Mouse (Mus musculus) thymus, postnatal 36 days (tissue): ENCODE data around the gene Olfr145.

Experiments
- DNase-seq, 2 experiments: peaks; one replicate each; pipeline ENCODE4 v3.0.0; 2022; ENCODE audit warnings: mixed read lengths in 2 of 2

Gene Olfr145

DNA sequence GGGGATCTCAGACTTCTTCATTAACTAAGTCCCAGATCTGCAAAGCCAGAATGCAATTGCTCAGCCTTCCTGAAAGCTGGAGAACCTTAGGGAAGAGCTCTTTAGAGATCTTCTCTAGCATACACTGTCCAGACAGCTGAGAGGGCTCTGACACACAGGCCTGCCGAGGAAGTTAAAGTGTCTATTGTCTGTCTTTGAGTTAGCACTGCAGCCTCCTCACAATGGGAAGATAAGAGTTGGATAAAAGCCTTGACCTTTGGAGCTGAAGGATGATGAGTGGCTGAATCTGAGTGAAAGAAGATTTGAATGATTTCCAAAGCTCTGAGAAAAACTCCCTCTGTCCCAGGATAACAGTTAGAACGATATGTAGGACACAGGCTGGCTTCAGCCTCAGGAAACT is at the start of gene Olfr145:
Olfr145 (plus strand) TSS at position 64 of the 400 bp plus-strand sequence.
- no peak for DNase-seq

DNA sequence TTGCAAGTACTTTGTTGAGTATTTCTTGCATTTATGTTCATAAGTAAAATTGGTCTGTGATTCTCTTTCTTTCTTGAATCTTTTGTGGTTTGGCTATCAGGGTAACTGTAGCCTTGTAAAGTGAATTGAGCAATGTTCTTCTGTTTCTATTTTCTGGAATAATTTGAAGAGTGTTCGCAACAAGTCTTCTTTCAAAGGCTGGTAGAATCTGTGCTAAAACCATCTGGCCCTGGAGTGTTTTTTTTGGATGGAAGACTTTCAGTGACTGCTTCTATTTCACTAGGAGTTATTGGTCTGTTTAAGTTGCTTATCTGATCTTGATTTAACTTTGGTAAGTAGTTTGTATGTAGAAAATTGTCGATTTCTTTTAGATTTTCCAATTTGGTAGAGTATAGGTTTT is 47.3 kb upstream of the Olfr145 start:
- no peak for DNase-seq

DNA sequence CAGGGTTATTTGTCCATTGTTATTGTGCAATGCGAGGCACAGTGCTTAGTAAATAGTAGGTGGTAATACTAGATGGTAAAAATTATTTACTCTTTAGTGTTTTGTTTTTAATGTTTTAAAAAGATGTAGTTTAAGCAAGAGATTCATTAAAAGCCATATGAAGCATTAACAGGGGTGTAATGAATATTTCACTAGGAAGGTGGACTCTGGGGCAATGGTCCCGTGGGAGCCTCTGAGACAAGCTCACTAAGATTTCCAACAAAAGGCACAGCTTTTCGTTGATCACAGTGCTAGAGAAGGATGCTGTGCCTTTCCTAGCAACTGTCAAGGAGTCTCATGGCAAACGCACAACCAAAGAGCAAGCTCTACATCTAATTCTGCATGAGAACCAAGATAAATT is 42.6 kb upstream of the Olfr145 start, which contains the start of gene Olfr877:
Olfr877 (plus strand) TSS at position 301 of the 400 bp plus-strand sequence.
- no peak for DNase-seq

DNA sequence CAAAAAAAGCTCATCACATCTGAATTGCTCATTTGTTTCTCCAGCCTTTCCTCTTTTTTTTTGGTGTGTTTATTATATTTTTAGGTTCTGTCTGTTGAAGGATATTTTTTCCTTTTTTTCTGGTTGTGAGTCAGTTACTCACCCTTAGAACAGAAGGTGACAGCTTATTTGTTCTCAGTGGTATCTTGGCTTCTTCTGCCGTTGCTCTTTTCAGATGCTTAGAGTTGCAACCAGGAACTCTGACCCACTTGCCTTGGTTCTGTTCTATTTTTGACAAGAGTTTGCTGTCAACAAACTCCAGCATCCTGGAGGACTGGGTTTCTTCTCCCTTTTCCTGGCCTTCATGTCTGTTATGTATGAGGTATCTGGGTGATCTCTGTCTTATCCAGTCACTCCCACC is 33.2 kb upstream of the Olfr145 start:
- DNase-seq = no peak

DNA sequence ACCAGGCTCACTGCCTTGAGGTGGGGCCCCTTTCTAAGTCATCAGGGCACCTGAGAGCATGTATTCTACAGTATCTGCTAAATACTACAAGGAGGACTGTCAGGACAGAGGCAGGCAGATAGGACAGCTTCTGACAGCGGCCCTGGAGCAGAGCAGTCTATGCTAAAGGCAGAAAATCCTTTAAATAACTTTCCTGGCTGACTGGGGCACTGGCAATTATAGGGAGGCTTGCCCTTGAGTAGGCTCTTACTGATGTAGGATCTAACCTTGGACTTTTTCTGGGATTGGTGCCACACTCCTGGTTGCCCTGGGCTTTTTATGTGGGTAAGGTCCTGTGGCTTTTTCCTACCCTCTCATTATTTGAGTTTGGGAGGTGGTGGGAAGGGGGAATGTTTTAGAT is 26.3 kb upstream of the Olfr145 start:
- DNase-seq = no peak

DNA sequence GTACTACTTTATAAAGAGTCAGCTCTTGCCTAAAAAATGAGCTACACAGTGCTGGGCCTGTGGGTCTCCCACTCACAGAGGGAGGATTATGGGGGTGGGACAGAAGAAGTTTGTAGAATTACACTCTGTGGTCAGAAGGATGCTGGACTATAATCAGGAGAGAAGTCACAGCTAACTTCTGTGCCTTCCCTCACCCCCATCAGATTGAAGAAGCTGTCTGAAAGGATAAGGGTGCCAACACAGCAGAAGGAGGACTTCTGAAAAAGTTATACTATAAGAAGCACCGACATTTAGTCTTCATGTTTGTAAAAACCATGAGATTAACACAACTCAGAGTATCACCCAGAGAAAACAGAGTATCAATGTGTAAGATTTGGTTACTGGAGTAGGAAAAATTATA is 25.4 kb upstream of the Olfr145 start:
- no peak for DNase-seq

DNA sequence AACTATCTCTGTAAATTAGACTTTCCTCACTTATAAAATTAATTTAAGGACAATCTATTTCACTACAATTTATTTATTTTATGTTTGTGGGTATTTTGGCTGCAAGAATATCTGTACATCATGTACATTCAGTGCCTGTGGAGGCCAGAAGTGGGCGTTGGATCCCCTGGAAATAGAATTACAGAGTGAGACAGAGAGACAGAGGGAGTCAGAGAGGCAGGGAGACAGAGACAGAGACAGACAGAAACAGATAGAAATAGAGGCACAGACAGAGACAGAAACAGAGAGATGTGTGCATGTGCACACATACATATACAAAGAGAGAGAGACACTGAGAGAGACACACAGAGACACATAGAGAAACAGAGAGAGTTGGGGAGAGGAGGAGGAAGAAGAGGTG is 25.0 kb upstream of the Olfr145 start:
- DNase-seq = no peak

DNA sequence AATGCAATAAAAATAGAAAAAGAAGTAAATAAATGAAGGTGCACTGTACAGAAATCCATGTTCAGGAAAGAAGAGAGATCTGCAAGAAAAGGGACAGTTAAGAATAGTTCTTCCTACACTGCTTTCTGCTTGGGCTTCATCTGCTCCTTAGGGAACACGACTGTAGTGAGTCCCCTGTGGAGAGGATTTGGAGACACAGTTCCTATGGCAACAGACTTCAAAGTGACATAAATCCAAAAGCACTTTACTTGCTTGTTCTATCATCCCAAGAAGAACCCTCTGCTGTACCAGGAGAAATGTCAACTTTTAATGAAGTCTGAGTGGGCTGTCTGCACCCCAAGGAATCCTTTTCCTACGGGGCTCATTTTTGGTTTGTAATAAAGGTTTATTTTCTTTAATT is 5.6 kb upstream of the Olfr145 start:
- no peak for DNase-seq

DNA sequence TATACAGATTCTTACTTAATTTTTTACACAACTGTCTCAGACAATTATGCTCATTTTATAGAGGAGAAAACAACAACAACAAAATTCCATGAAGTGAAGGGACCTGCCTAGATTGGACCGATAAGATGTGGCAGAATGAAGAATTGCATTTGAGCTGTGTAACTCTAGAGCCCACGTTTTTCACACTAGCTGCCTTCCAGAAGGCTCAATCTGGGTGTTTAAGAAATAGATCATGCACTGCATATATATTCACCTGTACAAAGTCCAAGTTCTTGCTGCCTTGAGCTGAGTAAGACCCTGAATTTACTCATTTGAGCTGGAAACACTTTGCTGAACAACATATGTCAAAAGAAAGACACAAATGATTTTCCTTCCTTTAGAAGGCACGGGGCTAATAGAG is 9.0 kb downstream of the Olfr145 start:
- no peak for DNase-seq

DNA sequence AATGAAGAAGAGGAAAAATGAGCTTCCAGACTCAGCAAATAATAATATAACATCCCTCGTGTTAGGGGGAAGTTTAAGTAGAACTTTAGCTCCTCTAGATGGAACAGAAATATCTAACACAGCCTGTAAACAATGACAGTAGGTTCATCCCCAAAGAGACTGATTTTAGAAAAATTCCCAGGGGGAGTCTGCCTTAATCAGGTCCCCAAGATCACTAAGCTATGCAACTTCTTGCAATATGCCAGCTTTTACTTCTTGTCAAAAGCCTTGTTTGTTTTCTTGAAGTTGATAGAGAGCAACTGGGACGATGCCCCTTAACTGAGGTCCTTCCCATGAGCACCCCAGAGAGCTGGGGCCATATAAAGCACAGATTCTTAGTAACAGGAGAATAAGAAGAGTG is 21.0 kb downstream of the Olfr145 start, which contains the start of gene Olfr878:
Olfr878 (plus strand) TSS at position 301 of the 400 bp plus-strand sequence.
- DNase-seq = no peak

DNA sequence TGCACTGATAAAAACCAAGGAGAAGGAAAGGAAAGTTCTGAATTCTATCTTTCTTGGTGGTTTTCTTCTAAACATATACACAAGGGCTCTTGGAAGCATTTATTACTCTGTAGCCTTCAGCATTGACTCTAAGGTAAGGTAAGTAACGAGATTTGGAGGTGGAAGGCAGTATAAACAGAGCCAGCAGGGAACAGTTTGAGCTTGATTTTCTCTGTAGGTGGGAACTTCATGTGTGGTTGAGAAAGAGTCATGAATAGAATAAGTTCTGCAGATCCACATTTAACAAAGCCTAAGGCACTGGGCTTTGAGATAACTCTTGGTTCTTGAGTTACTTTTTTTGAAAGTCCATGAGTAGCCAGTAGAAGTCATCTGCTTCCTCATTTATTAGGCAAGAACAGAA is 21.5 kb downstream of the Olfr145 start:
- no peak for DNase-seq

DNA sequence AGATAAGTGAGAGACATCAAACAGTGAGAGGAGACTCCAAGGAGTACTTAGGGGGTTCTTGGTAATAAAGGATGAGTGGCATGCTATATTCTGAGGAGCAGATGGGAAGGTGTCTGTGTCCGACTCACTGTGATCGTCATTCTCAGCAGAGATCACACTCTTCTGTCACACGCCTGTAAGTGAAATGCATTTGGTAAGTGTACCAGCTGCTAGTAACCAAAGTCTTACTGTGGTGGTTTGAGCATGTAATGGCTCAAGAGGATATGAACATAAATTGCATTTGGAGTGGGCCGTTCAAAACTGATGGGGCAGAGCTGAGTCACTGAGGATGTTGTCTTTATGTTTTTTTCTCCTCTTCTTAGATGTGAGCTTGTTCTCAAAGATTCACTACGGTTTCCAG is 27.7 kb downstream of the Olfr145 start:
- no peak for DNase-seq

DNA sequence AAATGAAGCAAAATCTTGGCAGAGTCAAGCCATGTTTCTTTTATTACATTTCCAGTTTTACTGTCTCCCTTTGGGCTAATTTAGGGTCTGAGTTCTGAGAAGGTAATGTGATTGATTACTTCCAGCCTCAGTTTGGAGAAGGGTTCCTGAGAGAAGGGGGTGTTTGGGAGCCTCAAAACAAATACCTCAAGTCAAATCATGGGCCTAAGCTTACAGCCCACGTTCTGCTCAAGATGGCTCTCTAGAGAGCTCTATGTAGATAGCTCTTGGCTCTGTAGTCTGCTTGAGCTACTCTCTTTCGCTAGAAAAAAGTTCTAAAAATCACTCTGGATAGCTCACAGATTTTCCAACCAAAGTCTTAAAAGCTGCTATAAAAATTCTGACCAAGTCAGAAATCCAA is 28.9 kb downstream of the Olfr145 start:
- DNase-seq = no peak

DNA sequence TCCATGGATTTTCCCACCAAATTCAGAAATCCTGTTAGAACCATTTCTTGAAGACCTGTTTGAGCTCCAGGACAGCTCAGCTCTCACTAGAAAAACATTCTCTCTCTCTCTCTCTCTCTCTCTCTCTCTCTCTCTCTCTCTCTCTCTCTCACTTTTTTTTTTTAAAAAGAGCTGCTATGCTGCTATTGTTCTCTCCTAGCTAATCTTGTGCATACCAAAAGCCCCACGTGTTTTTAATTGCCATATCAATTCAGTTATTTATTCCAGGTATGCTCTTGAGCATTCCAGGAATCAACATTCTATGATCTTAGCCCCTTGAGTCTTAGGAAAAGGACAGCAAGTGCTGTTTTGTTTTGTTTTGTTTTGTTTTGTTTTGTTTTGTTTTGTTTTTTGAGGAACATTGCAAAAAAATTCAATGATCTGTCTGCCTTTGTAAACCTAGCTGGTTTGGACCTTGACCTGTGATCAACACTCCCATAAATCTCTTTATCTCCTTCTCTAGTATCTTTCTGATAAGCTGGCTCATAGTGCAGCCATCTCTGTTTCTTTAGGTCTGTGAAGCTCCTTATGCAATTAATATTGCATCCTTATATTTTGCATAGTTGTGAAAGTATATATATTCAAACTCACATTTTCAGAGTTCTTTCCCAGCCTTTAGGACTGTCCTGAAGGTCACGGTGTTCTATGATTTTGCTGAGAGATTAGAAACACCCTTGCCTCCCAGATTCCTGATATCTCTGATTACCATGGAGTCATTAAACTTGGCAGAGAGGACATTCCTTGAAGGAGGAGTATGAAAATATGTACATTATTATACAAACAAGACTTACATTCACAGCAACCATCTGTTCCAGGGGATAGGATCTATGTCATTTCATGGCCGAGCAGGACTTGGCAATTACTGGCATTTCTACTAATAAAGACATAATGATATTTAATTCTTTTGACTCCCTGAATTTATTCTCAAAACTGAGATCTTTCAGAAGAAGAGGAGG is 29.8 kb downstream of the Olfr145 start:
- DNase-seq = no peak

DNA sequence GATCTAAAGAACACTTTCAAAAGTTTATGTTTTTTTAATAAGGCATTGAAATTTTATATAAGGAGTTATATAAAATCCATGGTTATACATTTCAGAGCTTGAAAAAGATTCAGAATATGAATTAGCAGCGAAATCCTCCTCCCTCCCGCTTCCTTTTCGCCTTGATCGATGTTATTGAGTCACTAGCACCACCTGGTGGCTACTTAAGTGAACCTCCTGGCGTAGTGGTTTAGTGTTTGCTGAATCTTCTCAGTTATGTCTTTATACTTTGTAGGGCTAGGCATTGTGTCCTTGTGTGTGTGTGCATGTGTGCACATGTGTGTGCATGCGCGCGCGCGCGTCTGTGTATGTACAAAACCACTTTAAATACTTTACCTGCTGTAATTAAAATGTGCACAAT is 36.0 kb downstream of the Olfr145 start:
- no peak for DNase-seq

DNA sequence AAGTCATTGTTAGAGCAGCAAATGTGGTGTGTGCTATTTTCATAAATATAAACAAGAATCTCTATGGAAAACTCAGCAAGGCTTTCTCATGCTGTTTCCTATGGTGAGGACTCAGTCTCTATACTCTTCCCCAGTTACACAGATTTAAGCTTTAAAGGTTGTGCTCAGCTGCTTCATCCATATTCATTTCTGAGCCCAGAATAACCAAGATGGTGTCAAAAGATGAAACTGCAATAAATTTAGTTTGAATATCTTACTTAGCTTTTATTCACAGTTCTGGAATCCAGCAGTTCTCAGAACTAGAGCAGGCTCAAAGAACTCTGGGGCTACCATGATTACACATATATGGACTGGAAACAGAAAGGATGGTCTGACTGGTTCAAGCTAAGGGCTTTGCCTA is 37.6 kb downstream of the Olfr145 start:
- DNase-seq = no peak

DNA sequence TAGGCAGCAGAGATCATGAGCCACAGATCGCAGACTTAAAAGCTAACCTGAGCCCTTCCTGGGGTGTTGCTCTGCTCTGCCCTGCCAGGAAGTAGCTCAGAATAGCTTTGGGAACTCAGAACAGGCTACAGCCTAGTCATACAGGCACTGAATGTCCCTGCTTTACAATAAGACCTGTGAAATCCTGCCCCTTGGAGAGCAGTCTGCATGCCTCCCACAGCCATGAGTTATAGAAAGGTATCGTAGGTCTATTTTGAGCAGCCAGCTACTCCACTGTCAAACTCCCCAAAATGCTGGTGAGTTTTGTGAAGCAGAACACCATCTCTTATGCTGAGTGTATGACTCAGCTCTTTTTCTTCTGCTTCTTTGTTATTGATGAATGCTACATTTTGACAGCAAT is 44.6 kb downstream of the Olfr145 start:
- no peak for DNase-seq
